Mouse (Mus musculus): ENCODE results near the gene Gm21671.
"Not testable (repeated sequence)": the region's sequence is repeated elsewhere in the genome, so short reads cannot be mapped to it uniquely, and the experiment has no call there.

GRCm38 (mm10) chr5:25954317-25954716 lies at the start of gene Gm21671:
- not testable (repeated sequence) for TF ChIP-seq POLR2A (IDR thresholded peaks at IDR 0.05; ENCODE audit: low read depth, low read length); CTCF (IDR thresholded peaks at IDR 0.05; ENCODE audit: extremely low read depth, insufficient read length, insufficient replicate concordance, low read depth, low read length)
